Mouse (Mus musculus) G1E (cell line): ENCODE results near the gene Foxn2.

Source experiments
- CTCF ChIP-seq: IDR thresholded peaks from 2 replicates; pipeline ENCODE4 v1.5.1; 2012; ENCODE audit warnings: low read depth, low read length, inconsistent platforms, mixed read lengths
- GATA1 ChIP-seq: IDR thresholded peaks from 2 replicates; pipeline ENCODE4 v1.6.1; 2012; ENCODE audit warnings: borderline replicate concordance, low read length, inconsistent platforms, mixed read lengths
- POLR2AphosphoS5 ChIP-seq: IDR thresholded peaks from 2 replicates; pipeline ENCODE4 v1.6.1; 2012; ENCODE audit warnings: low read depth, low read length, inconsistent platforms; ENCODE audit not compliant: insufficient replicate concordance

DNA sequence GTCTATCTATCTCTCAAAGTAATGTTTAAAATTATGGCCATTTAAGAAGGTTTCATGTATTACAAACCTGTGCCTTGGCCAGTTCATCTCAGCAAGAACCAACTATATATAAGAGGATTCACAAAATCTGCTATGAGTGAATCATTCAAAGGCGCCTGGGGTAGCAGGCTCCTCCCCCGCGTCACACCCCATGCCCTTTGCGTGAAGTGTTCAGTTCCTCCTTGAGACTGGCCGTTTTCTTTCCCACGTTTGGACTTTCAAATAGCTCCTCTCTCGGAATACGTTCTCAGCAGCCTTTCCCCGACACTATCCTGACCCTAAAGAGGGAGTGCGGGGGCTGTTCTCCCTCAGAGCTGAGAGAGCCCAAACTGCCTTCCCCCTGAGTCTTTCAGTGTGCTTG is 5.2 kb upstream of the Foxn2 start:
- TF ChIP-seq CTCF (no peak), GATA1 (no peak), POLR2AphosphoS5 (no peak)
